Mouse (Mus musculus) CH12.LX (cell line): ENCODE results near the gene Elk1. TPM values are rescaled to one million over a fixed set of nuclear protein-coding genes. Genes with fewer than 3 reads are reported as not detected.

ENCODE experiments used
- DNase-seq: peaks from one replicate; pipeline ENCODE4 v3.0.0-alpha.2; 2013; ENCODE audit errors: extremely low read depth
- H3K27ac ChIP-seq: 2 replicates; pipeline ENCODE4 v1.5.1; 2012; ENCODE audit warnings: low read depth, mild to moderate bottlenecking, control low read depth, moderate library complexity; ENCODE audit not compliant: insufficient read depth
- H3K27me3 ChIP-seq: replicated peaks from 2 replicates; pipeline ENCODE3; 2012; ENCODE audit warnings: inconsistent platforms
- H3K36me3 ChIP-seq, 2 experiments: replicated peaks in 1 of 2; 2 replicates each; pipeline versions ENCODE3 to v1.6.1; 2012; ENCODE audit warnings: inconsistent platforms in 1 of 2, low read length in 1 of 2, mild to moderate bottlenecking in 1 of 2, mixed read lengths in 1 of 2, moderate library complexity in 1 of 2; ENCODE audit not compliant: control insufficient read depth in 1 of 2, insufficient read depth in 1 of 2
- H3K4me1 ChIP-seq, 2 experiments: 2 replicates each; pipeline ENCODE4 v1.6.1; 2012; ENCODE audit warnings: inconsistent platforms in 1 of 2, moderate library complexity in 1 of 2; ENCODE audit not compliant: insufficient read depth in 2 of 2, control insufficient read depth in 1 of 2
- H3K4me2 ChIP-seq: 2 replicates; pipeline ENCODE4 v1.6.1; 2012; ENCODE audit warnings: low read depth, mild to moderate bottlenecking, control low read depth; ENCODE audit not compliant: poor library complexity, insufficient read depth, severe bottlenecking
- H3K4me3 ChIP-seq, 3 experiments: fragments of 150-350 bp in 1 of 3; sonication (generic) in 1 of 3; replicated peaks in 1 of 3; 2 replicates each; pipeline versions ENCODE3 to v1.5.1; 2011 to 2012; ENCODE audit warnings: low read depth in 2 of 3, low read length in 2 of 3, mild to moderate bottlenecking in 2 of 3, moderate library complexity in 2 of 3, control low read depth in 1 of 3, improper control_type of control experiment in 1 of 3, inconsistent platforms in 1 of 3, mixed read lengths in 1 of 3; ENCODE audit not compliant: poor library complexity in 1 of 3
- H3K79me2 ChIP-seq: replicated peaks from 2 replicates; pipeline ENCODE4 v1.6.1; 2012; ENCODE audit warnings: mild to moderate bottlenecking, moderate library complexity; ENCODE audit not compliant: control insufficient read depth, poor library complexity, insufficient read depth, severe bottlenecking; ENCODE audit errors: extremely low read depth
- H3K9ac ChIP-seq: 2 replicates; pipeline ENCODE4 v1.6.1; 2012; ENCODE audit warnings: low read depth, mild to moderate bottlenecking, control low read depth, moderate library complexity; ENCODE audit not compliant: insufficient read depth
- H3K9me3 ChIP-seq: replicated peaks from 2 replicates; pipeline ENCODE3; 2012; ENCODE audit warnings: low read length, inconsistent platforms, mixed read lengths
- E2F4 ChIP-seq: IDR thresholded peaks from 2 replicates; pipeline ENCODE4 v1.6.1; 2011; ENCODE audit warnings: low read depth, low read length, improper control_type of control experiment; ENCODE audit not compliant: insufficient replicate concordance
- EP300 ChIP-seq: IDR thresholded peaks from 2 replicates; pipeline ENCODE4 v1.6.1; 2011; ENCODE audit warnings: low read length, improper control_type of control experiment
- GABPA ChIP-seq: IDR thresholded peaks from 2 replicates; pipeline ENCODE4 v1.6.1; 2012; ENCODE audit warnings: low read depth, low read length, improper control_type of control experiment, inconsistent platforms; ENCODE audit not compliant: insufficient replicate concordance
- JUN ChIP-seq: IDR thresholded peaks from 2 replicates; pipeline ENCODE4 v1.6.1; 2011; ENCODE audit warnings: low read depth, mild to moderate bottlenecking, low read length, improper control_type of control experiment, moderate library complexity; ENCODE audit not compliant: insufficient read depth
- MAX ChIP-seq: IDR thresholded peaks from 2 replicates; pipeline ENCODE4 v1.6.1; 2011; ENCODE audit warnings: low read length, improper control_type of control experiment
- MEF2A ChIP-seq: IDR thresholded peaks from 2 replicates; pipeline ENCODE4 v1.6.1; 2014; ENCODE audit warnings: low read depth, mild to moderate bottlenecking, inconsistent platforms, low read length, improper control_type of control experiment, borderline replicate concordance
- NELFE ChIP-seq: IDR thresholded peaks from 2 replicates; pipeline ENCODE4 v1.6.1; 2011; ENCODE audit warnings: low read depth, low read length, improper control_type of control experiment
- RAD21 ChIP-seq: IDR thresholded peaks from 2 replicates; pipeline ENCODE4 v1.6.1; 2011; ENCODE audit warnings: low read depth, mild to moderate bottlenecking, low read length, improper control_type of control experiment, moderate library complexity
- USF2 ChIP-seq: conservative IDR thresholded peaks from 2 replicates; pipeline ENCODE4 v1.6.1; 2011; ENCODE audit warnings: low read depth, low read length, improper control_type of control experiment
- ZMIZ1 ChIP-seq: IDR thresholded peaks from 2 replicates; pipeline ENCODE4 v1.6.1; 2012; ENCODE audit warnings: low read depth, mild to moderate bottlenecking, inconsistent platforms, low read length, improper control_type of control experiment
- ZNF384 ChIP-seq: IDR thresholded peaks from 2 replicates; pipeline ENCODE4 v1.6.1; 2012; ENCODE audit warnings: low read depth, low read length, improper control_type of control experiment, inconsistent platforms
- dilution Hi-C: fragments of 300-500 bp; cut with MboI; formaldehyde crosslinking; loops from 2 replicates; pipeline ENCODE4 v1.14.3; 2020; ENCODE audit warnings: low sequenced_read_pairs; ENCODE audit not compliant: extremely low pct_unique_long_range_greater_than_20kb, extremely low pct_ligation_motif_present
- in situ Hi-C: fragments of 300-500 bp; cut with MboI; formaldehyde crosslinking; loops from 3 replicates; pipeline ENCODE4 v1.14.3; 2019; ENCODE audit warnings: low sequenced_read_pairs, low pct_ligation_motif_present, low pct_unique_long_range_greater_than_20kb, mixed read lengths
- polyA plus RNA-seq: library from polyadenylated mRNA; unstranded; fragments of >175 nt; gene quantifications from 2 replicates; pipeline ENCODE4 v1.2.1, GENCODE M21; 2012; ENCODE audit warnings: low read depth; ENCODE audit not compliant: insufficient read length
- total RNA-seq, 2 experiments: library from RNA; depleted of rRNA; stranded (reverse); fragments of 300-350 nt in 1 of 2; fragments of >200 nt in 1 of 2; gene quantifications; 2 replicates each; pipeline ENCODE4 v1.2.3; 2012 to 2014

Elk1 gene
- total and polyA plus RNA-seq, 3 experiments = 3.5 to 8.3 (median 4.8) TPM

GRCm38 (mm10) chrX:20913726-20914125, 36.7 kb downstream of the Elk1 start:
- Histone ChIP-seq H3K4me2 (no peak overlapping the region), H3K27ac (no peak overlapping the region), H3K36me3 (no peaks in the 10 kb centered on the region), H3K9me3 (no peaks in the 10 kb centered on the region), H3K27me3 (peaks cover 3% of the 10 kb centered on the region), H3K4me3 (no peak overlapping the region), H3K79me2 (no peaks in the 10 kb centered on the region), H3K9ac (no peak overlapping the region), H3K4me1 (peaks cover 5 to 8% of the 10 kb centered on the region in 2 experiments; a peak in 2 of 4 replicates)
- dilution Hi-C loops = no loop called here
- no peak for DNase-seq
- TF ChIP-seq EP300 (no peak), JUN (no peak), ZMIZ1 (no peak), GABPA (no peak), NELFE (no peak), E2F4 (no peak), MAX (no peak), ZNF384 (no peak), RAD21 (no peak), USF2 (no peak)
- in situ Hi-C loops = no loop called here

GRCm38 (mm10) chrX:20910074-20910473, 40.3 kb downstream of the Elk1 start:
- H3K4me1 ChIP-seq = peaks cover 2 to 4% of the 10 kb centered on the region in 2 experiments; a peak in 2 of 4 replicates
- no peaks in the 10 kb centered on the region for H3K79me2 ChIP-seq
- H3K27me3 ChIP-seq = no peaks in the 10 kb centered on the region
- no peaks in the 10 kb centered on the region for H3K9me3 ChIP-seq
- no peak for TF ChIP-seq MEF2A
- H3K9ac ChIP-seq = no peak overlapping the region
- no peaks in the 10 kb centered on the region for H3K36me3 ChIP-seq
- in situ Hi-C loops = no loop called here
- H3K4me3 ChIP-seq = no peak overlapping the region
- DNase-seq = no peak
- no peak overlapping the region for H3K4me2 ChIP-seq
- dilution Hi-C loops = no loop called here
- no peak overlapping the region for H3K27ac ChIP-seq

Other genes with a start within 250 kb of the Elk1 start
- gene Usp11, start 246.7 kb downstream of the Elk1 start, total RNA-seq (2012; rRNA removed) = 6.2 and 11.2 TPM in 2 replicates
- 4.0 and 4.9 TPM in 2 replicates for gene Usp11, start 246.7 kb downstream of the Elk1 start, total RNA-seq (2014; rRNA removed)
- 5.3 and 6.3 TPM in 2 replicates for gene Usp11, start 246.7 kb downstream of the Elk1 start, polyA plus RNA-seq
- 60.6 and 63.8 TPM in 2 replicates for gene Araf, start 152.8 kb downstream of the Elk1 start, total RNA-seq (2012; rRNA removed)
- 52.8 and 55.9 TPM in 2 replicates for gene Araf, start 152.8 kb downstream of the Elk1 start, total RNA-seq (2014; rRNA removed)
- 72.2 and 79.7 TPM in 2 replicates for gene Araf, start 152.8 kb downstream of the Elk1 start, polyA plus RNA-seq
- gene Timp1, start 80.4 kb downstream of the Elk1 start, total RNA-seq (2012; rRNA removed) = 0.13 TPM in 1 of 2 replicates, not detected in the other
- not detected in 2 replicates for gene Timp1, start 80.4 kb downstream of the Elk1 start, total RNA-seq (2014; rRNA removed)
- 0.36 and 0.49 TPM in 2 replicates for gene Timp1, start 80.4 kb downstream of the Elk1 start, polyA plus RNA-seq
- gene Syn1, start 29.6 kb downstream of the Elk1 start, total RNA-seq (2012; rRNA removed) = 0.17 and 0.38 TPM in 2 replicates
- 0.08 TPM in 1 of 2 replicates, not detected in the other for gene Syn1, start 29.6 kb downstream of the Elk1 start, total RNA-seq (2014; rRNA removed)
- gene Syn1, start 29.6 kb downstream of the Elk1 start, polyA plus RNA-seq = 0.42 and 0.51 TPM in 2 replicates
- gene Cfp, start 19.1 kb downstream of the Elk1 start, total RNA-seq (2012; rRNA removed) = 26.1 and 30.0 TPM in 2 replicates
- gene Cfp, start 19.1 kb downstream of the Elk1 start, total RNA-seq (2014; rRNA removed) = 23.0 and 24.2 TPM in 2 replicates
- 58.2 and 66.9 TPM in 2 replicates for gene Cfp, start 19.1 kb downstream of the Elk1 start, polyA plus RNA-seq
- gene Uxt, start 11.4 kb upstream of the Elk1 start, total RNA-seq (2012; rRNA removed) = 38.8 and 44.5 TPM in 2 replicates
- gene Uxt, start 11.4 kb upstream of the Elk1 start, total RNA-seq (2014; rRNA removed) = 39.4 and 40.1 TPM in 2 replicates
- 39.2 and 42.3 TPM in 2 replicates for gene Uxt, start 11.4 kb upstream of the Elk1 start, polyA plus RNA-seq
- 2.2 and 2.6 TPM in 2 replicates for gene Zfp182, start 111.7 kb upstream of the Elk1 start, total RNA-seq (2012; rRNA removed)
- 7.3 and 9.9 TPM in 2 replicates for gene Zfp182, start 111.7 kb upstream of the Elk1 start, total RNA-seq (2014; rRNA removed)
- 4.1 and 4.5 TPM in 2 replicates for gene Zfp182, start 111.7 kb upstream of the Elk1 start, polyA plus RNA-seq
- not detected in 2 replicates for gene Spaca5, start 117.8 kb upstream of the Elk1 start, total RNA-seq (2012; rRNA removed)
- not detected in 2 replicates for gene Spaca5, start 117.8 kb upstream of the Elk1 start, total RNA-seq (2014; rRNA removed)
- not detected in 2 replicates for gene Spaca5, start 117.8 kb upstream of the Elk1 start, polyA plus RNA-seq
- gene Zfp300, start 138.9 kb upstream of the Elk1 start, total RNA-seq (2012; rRNA removed) = 0.46 and 0.51 TPM in 2 replicates
- gene Zfp300, start 138.9 kb upstream of the Elk1 start, total RNA-seq (2014; rRNA removed) = 0.46 and 1.1 TPM in 2 replicates
- 0.30 and 0.46 TPM in 2 replicates for gene Zfp300, start 138.9 kb upstream of the Elk1 start, polyA plus RNA-seq
- not detected in 2 replicates for gene Ssxa1, start 165.2 kb upstream of the Elk1 start, total RNA-seq (2012; rRNA removed)
- gene Ssxa1, start 165.2 kb upstream of the Elk1 start, total RNA-seq (2014; rRNA removed) = not detected in 2 replicates
- not detected in 2 replicates for gene Ssxa1, start 165.2 kb upstream of the Elk1 start, polyA plus RNA-seq
- gene Gm21876, start 225.0 kb upstream of the Elk1 start, total RNA-seq (2012; rRNA removed) = not detected in 2 replicates
- not detected in 2 replicates for gene Gm21876, start 225.0 kb upstream of the Elk1 start, total RNA-seq (2014; rRNA removed)
- not detected in 2 replicates for gene Gm21876, start 225.0 kb upstream of the Elk1 start, polyA plus RNA-seq